Mouse (Mus musculus): ENCODE measurements at regions not wholly inside any gene's neighbourhood (a gene's known extent, or its start where the extent isn't known, plus 50 kb on each side); places are given as distances from the start of the nearest gene placed in this dataset.

GRCm38 (mm10) chr12:95641628-95642027 lies 50.4 kb upstream of the Flrt2 start:
- TF ChIP-seq CTCF (IDR thresholded peaks at IDR 0.05; ENCODE audit: low read depth, low read length) (no peak), POLR2A (IDR thresholded peaks at IDR 0.05; ENCODE audit: extremely low read depth, insufficient read depth, low read length) (no peak)

Data from liver, adult 2 months (tissue).